Mouse (Mus musculus): ENCODE measurements around the gene 1700008O03Rik. TPM values are rescaled to one million over a fixed set of nuclear protein-coding genes. Genes with fewer than 3 reads are reported as not detected.

Gene 1700008O03Rik
- polyA plus RNA-seq, 1 experiment from 2014 or later: 3.4 TPM

DNA sequence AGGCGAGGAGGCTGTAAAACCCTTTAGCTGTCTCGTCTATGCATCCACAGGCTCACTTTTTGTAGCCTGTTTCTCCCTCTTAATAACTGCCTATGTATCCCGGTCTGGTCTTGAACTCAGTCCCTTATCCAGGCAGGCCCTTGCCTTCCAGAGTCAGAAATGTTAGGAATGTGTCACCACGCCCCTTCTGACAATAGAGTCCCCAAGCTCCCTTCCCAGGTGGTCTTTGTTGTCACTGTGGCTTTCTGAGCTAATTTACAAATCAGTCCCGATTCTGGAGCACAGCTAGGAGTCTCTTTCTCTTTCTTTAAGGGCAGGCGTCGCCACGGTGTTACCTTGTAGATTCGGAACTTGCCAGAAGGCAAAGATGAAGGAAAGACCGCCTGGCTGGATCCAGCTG lies 10.4 kb downstream of the 1700008O03Rik start:
- Histone ChIP-seq H3K9me3 (replicated peaks) (no peaks in the 10 kb centered on the region), H3K36me3 (no peaks in the 10 kb centered on the region), H3K4me2 (peak overlapping the region; percentile 82), H3K4me3 (replicated peaks) (peak overlapping the region; percentile 56), H3K27me3 (replicated peaks) (no peaks in the 10 kb centered on the region), H3K9ac (replicated peaks) (peak overlapping the region; percentile 51), H3K4me1 (peaks cover 17% of the 10 kb centered on the region), H3K27ac (replicated peaks) (peak overlapping the region; percentile 81)
- no peak for ATAC-seq (ENCODE audit: low FRiP score)
- 3% methylated on average over 10 of the region's 10 CpGs for WGBS

DNA sequence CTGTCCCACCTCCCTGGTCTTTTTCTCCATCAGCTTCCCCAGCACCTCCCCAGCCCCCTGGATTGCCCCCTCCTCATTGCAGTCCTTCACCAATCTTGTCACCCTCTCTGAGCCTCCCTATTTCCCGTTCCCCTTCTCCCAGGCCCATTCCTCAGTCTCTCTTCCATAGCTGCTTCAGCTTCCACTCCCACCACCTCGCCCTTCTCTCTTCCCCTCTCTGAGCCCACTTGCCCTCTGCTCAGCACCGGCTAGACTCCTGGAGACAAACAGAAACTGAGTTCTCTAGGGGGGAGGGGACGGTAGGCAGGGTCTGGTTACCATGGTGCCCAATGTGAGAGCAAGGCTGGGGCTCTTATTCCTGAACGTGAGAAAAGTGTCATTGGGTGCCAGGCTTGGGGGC lies 10.9 kb downstream of the 1700008O03Rik start:
- ATAC-seq (ENCODE audit: low FRiP score): peak; percentile 46; the same call in 1 of the 2 replicates
- 5% methylated on average over 5 of the region's 5 CpGs for WGBS
- H3K27me3 ChIP-seq (replicated peaks): no peaks in the 10 kb centered on the region
- peaks cover 17% of the 10 kb centered on the region for H3K4me1 ChIP-seq
- peak overlapping the region; percentile 56 for H3K4me3 ChIP-seq (replicated peaks)
- peak overlapping the region; percentile 51 for H3K9ac ChIP-seq (replicated peaks)
- peak overlapping the region; percentile 81 for H3K27ac ChIP-seq (replicated peaks)
- H3K4me2 ChIP-seq: peak overlapping the region; percentile 82
- no peaks in the 10 kb centered on the region for H3K36me3 ChIP-seq
- no peaks in the 10 kb centered on the region for H3K9me3 ChIP-seq (replicated peaks)

DNA sequence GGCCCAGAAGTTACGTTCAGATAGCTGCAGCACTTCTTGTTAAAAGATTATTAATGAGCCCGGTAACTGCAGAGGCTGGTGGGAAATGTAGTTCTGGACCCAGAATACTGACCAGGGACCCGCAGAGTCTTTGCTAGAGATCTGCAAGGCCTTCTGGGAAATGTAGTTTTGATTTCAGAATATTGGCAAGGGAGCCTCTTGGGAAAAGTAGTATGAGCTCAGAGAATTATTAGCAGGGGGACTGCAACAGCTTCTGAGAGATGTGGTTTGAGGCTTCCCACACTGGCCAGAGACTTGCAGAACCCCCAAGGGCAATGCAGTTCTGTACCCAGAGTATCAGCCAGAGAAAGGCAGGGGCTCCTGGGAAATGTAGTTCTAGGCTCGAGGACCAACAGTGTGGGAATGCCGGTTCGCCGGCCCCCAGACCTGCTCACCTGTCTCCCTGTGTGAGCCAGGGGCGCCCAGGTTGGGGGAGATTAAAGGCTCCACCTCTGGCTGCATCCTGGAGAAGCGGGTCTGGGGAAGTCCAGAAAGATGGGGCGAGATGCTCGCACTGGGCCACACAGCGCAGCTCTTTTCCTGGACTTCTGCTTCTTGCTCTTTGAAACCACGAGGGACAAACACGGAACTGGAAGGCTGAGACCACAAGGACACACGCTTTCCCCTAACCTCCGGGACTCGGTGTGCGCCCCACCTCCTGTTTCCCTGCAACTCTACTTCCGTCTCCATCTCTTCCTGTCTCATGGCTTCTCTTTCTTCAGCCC lies 11.5 kb downstream of the 1700008O03Rik start:
- H3K9ac ChIP-seq (replicated peaks): peak overlapping the region; percentile 51
- H3K4me2 ChIP-seq: peak overlapping the region; percentile 82
- ATAC-seq (ENCODE audit: low FRiP score): peak; percentile 90
- H3K9me3 ChIP-seq (replicated peaks): no peaks in the 10 kb centered on the region
- H3K4me1 ChIP-seq: peaks cover 17% of the 10 kb centered on the region
- no peaks in the 10 kb centered on the region for H3K36me3 ChIP-seq
- no peaks in the 10 kb centered on the region for H3K27me3 ChIP-seq (replicated peaks)
- H3K4me3 ChIP-seq (replicated peaks): peak overlapping the region; percentile 56
- H3K27ac ChIP-seq (replicated peaks): peak overlapping the region; percentile 81
- under 1% methylated on average over 19 of the region's 19 CpGs for WGBS

DNA sequence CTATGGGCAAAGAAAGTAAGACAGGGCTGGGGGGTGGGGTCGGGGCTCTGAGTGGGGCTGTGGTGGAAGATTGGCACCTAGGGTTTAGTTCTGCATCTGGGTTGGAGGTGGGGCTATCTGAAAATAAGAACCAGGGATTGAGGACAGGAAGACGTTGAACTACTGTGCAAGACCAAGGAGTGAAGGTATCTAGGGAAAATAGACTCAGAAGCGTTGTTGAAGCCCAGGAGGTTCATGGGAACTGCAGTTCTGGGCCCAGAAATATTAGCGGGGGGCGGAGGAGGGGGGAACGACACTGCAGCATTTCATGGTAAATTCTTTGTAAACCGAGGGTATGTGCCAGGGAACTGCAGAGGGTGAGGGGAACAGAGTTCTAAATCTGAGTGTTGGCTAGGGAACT lies 12.2 kb downstream of the 1700008O03Rik start:
- ATAC-seq (ENCODE audit: low FRiP score): peak; percentile 26
- peak overlapping the region; percentile 56 for H3K4me3 ChIP-seq (replicated peaks)
- no peaks in the 10 kb centered on the region for H3K36me3 ChIP-seq
- H3K27ac ChIP-seq (replicated peaks): peak overlapping the region; percentile 81; the same call in 1 of the 2 replicates
- peaks cover 17% of the 10 kb centered on the region for H3K4me1 ChIP-seq
- H3K9me3 ChIP-seq (replicated peaks): no peaks in the 10 kb centered on the region
- H3K4me2 ChIP-seq: peak overlapping the region; percentile 82
- 12% methylated on average over 7 of the region's 7 CpGs for WGBS
- H3K9ac ChIP-seq (replicated peaks): peak overlapping the region; percentile 41
- no peaks in the 10 kb centered on the region for H3K27me3 ChIP-seq (replicated peaks)

DNA sequence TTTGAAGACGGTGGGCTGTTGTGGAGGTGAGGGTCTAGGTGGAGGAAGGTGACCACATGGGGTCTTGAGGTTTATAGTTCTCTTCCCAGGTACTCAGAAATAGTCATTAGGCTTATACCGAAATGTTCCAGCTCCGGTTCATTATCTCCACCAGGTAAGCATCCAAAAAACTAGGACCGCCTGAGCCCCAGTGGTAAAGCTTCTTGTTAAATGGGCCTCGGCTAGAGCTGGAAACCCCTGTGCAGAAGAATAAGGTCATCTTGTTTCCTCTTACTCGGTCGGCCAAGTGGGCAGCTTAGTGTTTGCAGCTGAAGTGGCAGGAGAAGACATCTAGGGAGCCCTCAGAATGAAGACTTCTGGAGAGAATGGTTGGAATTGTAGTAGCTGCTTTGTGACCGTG lies 12.9 kb downstream of the 1700008O03Rik start:
- no peak for ATAC-seq (ENCODE audit: low FRiP score)
- Histone ChIP-seq H3K9me3 (replicated peaks) (no peaks in the 10 kb centered on the region), H3K27me3 (replicated peaks) (no peaks in the 10 kb centered on the region), H3K9ac (replicated peaks) (no peak overlapping the region), H3K36me3 (no peaks in the 10 kb centered on the region), H3K4me3 (replicated peaks) (no peak overlapping the region), H3K4me2 (no peak overlapping the region), H3K4me1 (peaks cover 17% of the 10 kb centered on the region), H3K27ac (replicated peaks) (no peak overlapping the region)
- WGBS: 93% methylated on average over 8 of the region's 8 CpGs

DNA sequence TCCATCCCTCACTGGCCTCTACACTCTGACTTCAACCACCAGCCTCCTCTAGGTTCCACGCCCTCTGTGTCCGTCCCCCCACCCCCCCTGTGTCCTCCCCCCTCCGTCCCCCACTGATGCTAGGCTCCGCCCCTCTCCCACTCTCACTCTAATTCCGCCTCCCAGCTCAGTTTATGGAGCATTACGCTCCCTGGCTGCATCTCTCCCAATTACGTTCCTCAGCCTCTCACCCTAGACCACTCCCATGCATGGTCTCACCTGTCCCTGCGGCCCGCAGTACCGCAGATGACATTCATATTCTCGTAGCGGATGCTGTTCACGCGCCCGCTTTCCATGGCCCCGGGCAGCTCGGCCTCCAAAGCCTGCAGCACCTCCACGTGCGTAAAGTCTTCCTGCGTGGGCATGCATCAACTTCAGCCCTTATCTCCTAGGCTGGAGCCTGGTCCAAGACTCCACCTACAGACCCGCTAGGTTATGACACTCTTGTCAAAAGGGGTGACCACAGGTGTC lies 24.8 kb downstream of the 1700008O03Rik start:
- Histone ChIP-seq H3K9ac (replicated peaks) (peak overlapping the region; percentile 62), H3K4me3 (replicated peaks) (peak overlapping the region; percentile 52), H3K9me3 (replicated peaks) (no peaks in the 10 kb centered on the region), H3K36me3 (peaks cover 9% of the 10 kb centered on the region), H3K4me2 (peak overlapping the region; percentile 94), H3K27me3 (replicated peaks) (peaks cover 27% of the 10 kb centered on the region), H3K27ac (replicated peaks) (peak overlapping the region; percentile 94), H3K4me1 (peaks cover 36% of the 10 kb centered on the region)
- WGBS: 5% methylated on average over 21 of the region's 21 CpGs
- ATAC-seq (ENCODE audit: low FRiP score): peak; percentile 61

DNA sequence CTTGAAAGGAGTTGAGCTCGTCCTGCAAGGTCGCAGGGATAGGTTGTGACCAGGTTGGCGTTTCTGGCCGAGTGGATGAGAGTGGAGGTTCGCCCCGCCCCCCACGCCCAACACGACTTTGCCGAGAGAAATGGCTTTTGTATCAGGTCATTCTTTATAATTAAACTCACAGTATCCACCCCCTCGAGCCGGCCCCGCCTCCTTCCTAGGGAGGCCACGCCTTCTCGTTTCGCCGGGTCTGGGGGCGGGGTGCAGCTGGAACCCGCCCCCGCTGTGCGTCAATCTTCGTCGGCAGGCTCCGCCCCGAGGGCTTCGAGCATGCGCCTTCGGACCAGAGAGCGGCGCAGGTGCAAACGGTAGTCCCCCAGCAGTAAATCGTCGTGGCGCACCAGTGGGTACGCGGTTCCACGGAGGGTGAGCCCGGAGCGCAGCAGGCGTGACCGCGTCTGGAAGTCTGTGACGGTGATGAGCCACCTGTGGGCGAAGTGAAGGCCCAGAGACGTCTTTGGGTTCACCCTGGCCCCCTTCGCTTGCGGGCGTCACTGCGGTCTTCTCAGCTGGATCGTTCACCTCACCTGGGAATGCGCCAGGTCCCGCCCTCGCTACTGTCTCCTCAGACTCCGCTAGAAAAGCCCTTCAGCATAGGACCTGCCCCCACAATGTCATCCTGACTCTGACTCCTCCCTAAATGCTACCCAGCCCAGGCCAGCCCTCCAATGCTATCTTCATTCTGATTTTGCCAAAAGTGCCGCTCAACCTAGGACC lies 25.5 kb downstream of the 1700008O03Rik start:
- Histone ChIP-seq H3K27me3 (replicated peaks) (peaks cover 29% of the 10 kb centered on the region), H3K4me2 (peak overlapping the region; percentile 94), H3K27ac (replicated peaks) (peak overlapping the region; percentile 94), H3K9ac (replicated peaks) (peak overlapping the region; percentile 62), H3K36me3 (peaks cover 11% of the 10 kb centered on the region), H3K4me3 (replicated peaks) (peak overlapping the region; percentile 52), H3K4me1 (peaks cover 36% of the 10 kb centered on the region), H3K9me3 (replicated peaks) (no peaks in the 10 kb centered on the region)
- peak; percentile 87 for ATAC-seq (ENCODE audit: low FRiP score)
- under 1% methylated on average over 54 of the region's 54 CpGs for WGBS

DNA sequence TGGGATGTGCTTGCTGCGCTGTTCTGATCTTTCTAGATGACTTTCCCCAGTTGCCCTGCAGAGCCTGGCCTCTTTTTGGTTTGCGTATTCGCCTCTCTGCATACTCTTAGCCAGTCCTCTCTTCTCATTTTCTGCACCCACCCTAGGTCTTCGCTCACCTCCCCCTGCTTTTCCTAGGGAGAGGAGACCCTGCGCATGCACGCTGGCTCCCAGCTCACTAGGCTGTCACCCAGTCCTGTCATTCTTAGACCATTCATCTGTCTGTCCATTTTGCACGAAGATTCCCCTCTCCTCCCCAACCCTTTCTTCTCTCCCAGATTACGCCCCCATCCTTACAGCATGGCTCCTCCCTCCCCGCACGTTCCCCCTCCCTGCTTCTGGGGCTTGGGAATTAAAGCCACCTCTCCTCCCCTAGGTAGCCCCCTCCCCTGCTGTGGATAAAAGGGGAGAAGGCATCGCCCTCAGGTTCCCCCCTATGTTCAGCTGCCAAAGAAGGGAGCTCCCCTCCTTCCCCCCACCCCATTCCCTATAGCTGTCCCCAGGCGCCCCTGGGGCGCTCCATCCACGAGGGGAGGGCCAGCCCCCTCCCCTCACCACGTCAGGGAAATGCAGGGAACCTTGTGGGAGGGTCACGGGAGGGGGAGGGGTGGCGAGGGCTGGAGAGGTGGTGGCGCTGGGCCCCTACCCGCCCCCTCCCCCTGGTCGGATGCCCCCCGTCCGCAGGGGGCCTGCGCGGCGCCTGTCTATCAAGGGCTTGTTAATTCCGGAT lies 26.6 kb downstream of the 1700008O03Rik start:
- peaks cover 40% of the 10 kb centered on the region for H3K27me3 ChIP-seq (replicated peaks)
- 7% methylated on average over 18 of the region's 26 CpGs for WGBS

DNA sequence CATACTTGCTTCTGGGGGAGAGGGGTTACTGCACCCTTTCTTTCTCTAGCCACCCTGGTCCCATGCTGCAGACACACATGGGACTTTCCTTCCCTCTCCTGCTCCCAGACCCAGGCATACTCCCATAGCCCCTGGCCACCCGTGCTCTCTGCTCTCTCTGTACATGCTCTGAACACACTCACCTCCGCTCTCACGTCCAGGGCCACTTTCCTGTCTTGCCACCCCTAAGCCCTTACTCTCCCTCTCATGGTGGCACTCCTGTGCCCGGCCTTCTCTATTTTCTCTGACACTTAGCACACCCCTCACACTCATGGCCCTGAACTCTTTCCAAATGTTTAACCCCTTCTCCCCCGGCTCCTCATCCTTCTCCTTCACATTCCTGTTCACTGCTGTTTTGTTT lies 27.6 kb downstream of the 1700008O03Rik start:
- Histone ChIP-seq H3K27me3 (replicated peaks) (peaks cover 50% of the 10 kb centered on the region), H3K9me3 (replicated peaks) (no peaks in the 10 kb centered on the region), H3K4me2 (no peak overlapping the region), H3K27ac (replicated peaks) (no peak overlapping the region; the same call in 1 of the 2 replicates), H3K9ac (replicated peaks) (no peak overlapping the region), H3K36me3 (peaks cover 25% of the 10 kb centered on the region), H3K4me3 (replicated peaks) (no peak overlapping the region), H3K4me1 (peaks cover 48% of the 10 kb centered on the region)
- no peak for ATAC-seq (ENCODE audit: low FRiP score)
- WGBS: 21% methylated on average over 5 of the region's 5 CpGs

More for the DNA sequence above, 26.6 kb downstream of the 1700008O03Rik start:
- Histone ChIP-seq H3K9me3 (replicated peaks) (no peaks in the 10 kb centered on the region), H3K9ac (replicated peaks) (peak overlapping the region; percentile 56), H3K4me2 (peak overlapping the region; percentile 94), H3K27ac (replicated peaks) (peak overlapping the region; percentile 94), H3K36me3 (peaks cover 20% of the 10 kb centered on the region), H3K4me3 (replicated peaks) (peak overlapping the region; percentile 52), H3K4me1 (peaks cover 37% of the 10 kb centered on the region)
- ATAC-seq (ENCODE audit: low FRiP score): peak; percentile 7; the same call in 1 of the 2 replicates

DNA sequence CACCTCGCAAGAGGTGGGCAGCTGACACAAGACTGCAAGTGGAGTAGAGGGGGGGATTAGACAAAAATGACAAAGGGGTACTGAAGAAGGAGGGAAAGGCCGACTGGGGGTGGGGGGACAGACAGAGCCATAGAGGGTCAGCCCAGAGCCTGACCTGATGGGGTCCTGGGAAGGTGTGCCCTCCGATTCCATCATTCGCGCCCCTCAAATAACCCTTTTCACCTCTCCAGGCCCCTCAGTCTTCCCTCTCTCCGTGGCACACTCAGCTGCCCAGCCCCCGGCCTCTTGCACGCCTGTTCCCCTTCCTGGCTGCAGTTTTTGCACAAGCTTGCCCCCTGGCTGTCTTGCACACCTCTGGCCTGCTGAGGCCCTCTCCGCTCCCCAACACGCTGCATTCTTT lies 28.1 kb downstream of the 1700008O03Rik start:
- Histone ChIP-seq H3K27me3 (replicated peaks) (peaks cover 52% of the 10 kb centered on the region), H3K4me2 (no peak overlapping the region), H3K4me1 (peaks cover 53% of the 10 kb centered on the region), H3K9ac (replicated peaks) (no peak overlapping the region), H3K27ac (replicated peaks) (no peak overlapping the region; the same call in 1 of the 2 replicates), H3K9me3 (replicated peaks) (no peaks in the 10 kb centered on the region), H3K4me3 (replicated peaks) (no peak overlapping the region), H3K36me3 (peaks cover 25% of the 10 kb centered on the region)
- ATAC-seq (ENCODE audit: low FRiP score): no peak
- WGBS: 19% methylated on average over 10 of the region's 10 CpGs
